Mouse (Mus musculus) gastrocnemius, postnatal 4 days (tissue): ENCODE measurements around the gene Fam214a. TPM values are rescaled to one million over a fixed set of nuclear protein-coding genes. Genes with fewer than 3 reads are reported as not detected.

Experiments used
- DNase-seq, 2 experiments: peaks; one replicate each; pipeline ENCODE4 v3.0.0; 2021 to 2022; ENCODE audit warnings: low spot score in 2 of 2, mixed read lengths in 2 of 2
- long read RNA-seq, 2 experiments: library from polyadenylated mRNA; stranded (forward); transcript quantifications; one replicate each; pipeline ENCODE4 v2.0.0; 2021
- total RNA-seq, 2 experiments: library from RNA; stranded (reverse); gene quantifications; 2 replicates each; pipeline ENCODE4 v1.2.3; 2021

Fam214a gene
- total RNA-seq: 10 to 100 TPM; 23.7 to 36.8 TPM
- long read RNA-seq, experiment 1, full-length matches to known transcripts: 9 of 14 reads
- long read RNA-seq, experiment 1, partial matches to known transcripts: 3 of 14 reads
- long read RNA-seq, experiment 1, other reads (novel, unspliced or antisense): 2 of 14 reads
- long read RNA-seq, experiment 2, full-length matches to known transcripts: 14 of 24 reads
- long read RNA-seq, experiment 2, partial matches to known transcripts: 5 of 24 reads
- long read RNA-seq, experiment 2, other reads (novel, unspliced or antisense): 5 of 24 reads

- peak; percentile 79 to 89 for DNase-seq
These were observed at the start of gene Fam214a for GRCm38 (mm10) chr9:74952756-74953247. Gene Fam214a (plus strand): TSS chr9:74952884.

DNA sequence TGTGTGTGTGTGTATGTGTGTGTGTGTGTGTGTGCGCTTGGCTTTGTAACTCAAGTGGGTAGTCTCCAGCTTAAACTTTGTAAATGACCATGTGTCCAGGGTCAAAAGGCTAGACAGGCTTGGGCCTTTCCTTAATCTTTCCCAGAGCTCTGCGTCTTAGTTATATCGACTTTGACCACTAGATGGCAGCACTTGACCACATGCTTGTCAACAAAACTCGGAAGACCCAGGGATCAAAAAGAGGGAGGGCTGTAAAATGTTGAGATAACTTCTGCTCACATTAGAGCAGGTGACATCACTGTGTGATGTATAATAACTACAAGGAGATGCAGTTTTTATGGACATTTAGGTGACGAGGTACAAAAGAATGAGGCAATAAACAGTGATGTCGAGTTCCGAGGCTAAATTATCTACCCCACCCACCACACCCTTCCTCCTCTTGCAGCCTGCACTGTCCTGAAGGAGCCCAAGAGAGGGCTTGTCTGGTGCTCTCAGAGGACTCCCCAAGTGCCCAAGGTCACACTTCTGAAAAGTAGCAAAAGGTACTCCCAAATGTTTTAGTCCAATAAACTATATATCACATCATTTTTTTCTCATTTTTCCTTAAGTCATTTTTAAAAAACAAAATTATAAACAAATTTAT, 47.7 kb upstream of the Fam214a start:
- peak; percentile 45 to 68 for DNase-seq

DNA sequence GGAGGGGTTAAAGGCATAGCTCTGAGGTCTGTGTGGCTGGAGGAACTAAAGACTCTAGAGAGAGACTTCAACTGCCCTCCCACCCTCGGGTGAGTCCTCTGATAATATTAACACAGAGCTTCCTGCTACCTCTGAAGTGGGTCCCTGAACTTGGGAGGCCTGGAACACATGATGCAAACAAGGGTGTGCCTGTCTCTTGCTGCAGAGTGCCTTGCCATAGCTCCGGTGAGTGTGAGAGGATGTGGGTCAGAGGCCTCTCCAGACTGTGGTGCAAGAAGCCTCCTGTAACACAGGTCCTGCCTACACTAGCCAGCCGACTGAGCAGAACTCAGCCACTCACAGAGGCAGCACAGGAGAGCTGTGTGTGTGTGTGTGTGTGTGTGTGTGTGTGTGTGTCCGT, 45.7 kb upstream of the Fam214a start:
- no peak for DNase-seq

- peak in 1 of 2 experiments; percentile 28 for DNase-seq
These were observed 43.4 kb upstream of the Fam214a start for GRCm38 (mm10) chr9:74909245-74909644.

DNA sequence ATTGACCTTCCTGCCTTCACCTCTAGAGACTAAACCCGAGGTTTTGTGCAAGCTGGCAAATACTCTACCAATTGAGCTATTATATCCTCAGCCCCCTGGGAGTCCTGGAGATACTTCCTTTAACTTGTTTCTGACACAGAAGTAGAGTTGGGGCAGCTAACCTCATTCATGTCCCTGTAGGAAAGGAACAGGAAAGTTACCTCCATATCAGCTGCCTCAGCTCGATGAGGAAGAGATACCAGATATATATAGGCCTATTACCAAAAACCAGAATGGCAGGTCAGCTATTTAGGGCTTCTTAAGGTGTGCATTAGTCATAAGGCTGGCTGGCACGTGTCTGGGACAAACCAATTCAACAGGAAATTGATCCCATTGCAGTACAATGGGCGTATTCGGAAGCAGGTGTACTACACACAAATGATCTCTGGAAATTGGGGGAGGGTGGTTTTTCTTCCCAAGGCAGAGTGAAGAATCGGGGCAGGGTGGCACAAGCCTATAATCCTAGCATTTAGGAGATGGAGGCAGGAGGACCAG, 42.4 kb upstream of the Fam214a start:
- no peak for DNase-seq

- DNase-seq: no peak
These were observed 41.3 kb upstream of the Fam214a start for GRCm38 (mm10) chr9:74911430-74911829.

DNA sequence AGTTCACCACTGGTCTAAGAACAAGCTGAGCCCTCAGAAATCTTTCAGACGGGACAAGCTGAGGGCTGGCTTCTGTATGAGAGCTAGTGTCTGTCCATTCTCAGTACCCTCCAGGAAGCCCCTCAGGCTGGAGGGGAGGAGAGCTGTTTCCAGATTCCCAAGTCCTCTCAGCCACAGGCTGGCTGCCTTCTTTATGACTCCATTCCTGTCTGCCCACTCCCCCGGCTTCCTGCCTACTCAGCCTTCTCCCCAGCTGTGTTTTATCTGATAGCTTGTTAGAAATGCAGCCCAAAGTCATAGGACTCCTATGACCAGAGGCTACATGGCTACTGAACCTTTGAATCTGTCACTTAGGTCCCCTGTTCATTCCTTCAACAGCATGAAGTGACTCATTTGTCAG, 40.8 kb upstream of the Fam214a start:
- DNase-seq: no peak

DNA sequence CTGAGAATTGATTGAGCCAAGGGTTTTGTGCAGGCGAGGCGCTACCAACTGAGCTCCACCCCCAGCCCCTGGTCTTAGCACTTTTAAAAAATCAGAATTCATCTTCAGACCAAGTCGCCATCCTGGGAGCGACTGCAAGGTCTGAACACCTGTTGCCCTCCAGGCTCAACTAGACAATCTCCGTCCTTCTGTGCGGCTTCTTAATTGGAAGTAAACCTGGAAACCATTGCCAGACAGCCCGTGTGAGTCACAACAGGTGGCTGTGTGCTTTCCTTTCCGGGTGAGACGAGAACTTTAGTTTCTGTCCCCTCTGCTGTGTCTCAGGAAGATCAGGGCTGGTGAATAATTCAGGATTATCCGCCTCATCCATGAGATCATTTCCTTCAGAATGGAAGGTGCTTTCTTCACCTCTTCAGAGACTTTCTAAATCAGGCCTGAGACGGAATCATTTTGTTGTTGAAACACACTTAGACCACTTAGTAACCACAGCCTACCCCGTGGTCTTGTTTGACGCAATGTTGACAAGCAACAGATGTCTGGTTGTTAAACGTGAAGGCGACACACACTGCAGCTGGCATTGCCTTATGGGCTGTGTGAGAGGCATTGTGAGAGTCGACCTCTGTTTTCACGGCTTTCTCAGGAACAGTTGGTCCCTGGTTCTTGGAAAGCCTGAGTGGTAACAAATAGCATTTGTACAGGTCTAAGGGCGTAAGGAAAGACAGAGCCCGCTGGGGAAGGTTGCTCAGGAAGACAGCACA, 39.9 kb upstream of the Fam214a start:
- DNase-seq: no peak

DNA sequence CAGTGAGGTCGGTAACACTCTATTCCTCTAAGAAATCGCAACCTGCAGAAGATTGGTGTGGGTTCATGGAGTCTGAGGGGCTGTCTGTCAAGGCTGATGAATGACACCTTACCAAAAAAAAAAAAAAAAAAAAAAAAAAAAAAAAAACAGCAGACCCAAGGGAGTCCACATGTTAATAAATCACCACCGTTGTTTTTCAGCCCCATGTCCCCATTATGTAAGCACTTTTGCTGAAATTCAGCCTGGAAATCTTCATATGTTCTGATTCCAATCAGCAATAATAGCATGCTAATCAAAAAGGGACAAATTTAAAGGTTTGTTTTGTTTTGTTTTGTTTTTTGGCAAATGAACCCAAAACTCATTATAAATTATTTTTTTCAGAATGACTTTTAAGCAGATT, 37.1 kb upstream of the Fam214a start:
- no peak for DNase-seq

DNA sequence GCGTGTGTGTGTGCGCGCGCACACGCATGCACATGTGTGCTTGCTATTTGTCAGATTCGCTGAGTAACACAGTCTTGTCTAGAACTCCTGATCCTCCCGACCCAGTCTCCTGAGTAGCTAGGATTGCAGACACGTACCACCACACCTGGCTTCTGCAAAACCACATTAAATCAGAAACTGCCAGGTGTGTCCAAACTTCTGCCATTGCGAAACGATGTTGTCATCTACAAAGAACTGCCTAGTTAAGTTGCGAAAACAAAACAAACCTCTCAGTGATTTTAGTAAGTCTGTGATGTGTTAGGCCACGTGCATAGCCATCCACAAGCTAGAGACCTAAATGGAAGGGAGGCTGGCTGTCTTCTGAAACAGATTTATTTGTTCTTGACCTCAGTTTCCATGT, 32.2 kb upstream of the Fam214a start:
- DNase-seq: no peak

DNA sequence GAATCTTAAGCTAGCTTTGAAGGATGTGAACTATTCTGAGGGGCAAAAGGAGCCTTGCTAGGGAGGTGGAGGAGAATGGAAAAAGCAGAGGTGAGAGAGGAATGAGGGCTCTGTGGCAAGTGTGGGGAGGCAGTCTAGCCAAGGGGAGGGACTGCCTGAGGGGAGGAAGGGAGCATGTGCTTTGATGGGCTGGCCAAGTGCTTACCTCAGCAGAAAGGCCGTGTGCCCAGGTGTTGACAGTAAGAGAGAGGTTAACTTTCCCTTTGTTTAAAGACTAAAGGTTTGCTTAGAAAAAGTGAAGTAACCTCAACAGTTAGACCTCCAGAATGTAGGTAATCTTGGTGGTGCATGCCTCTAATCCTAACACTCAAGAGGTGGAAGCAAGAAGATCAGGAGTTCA, 31.3 kb upstream of the Fam214a start:
- DNase-seq: no peak

GRCm38 (mm10) chr9:74922884-74923283, 29.8 kb upstream of the Fam214a start:
- DNase-seq: no peak

DNA sequence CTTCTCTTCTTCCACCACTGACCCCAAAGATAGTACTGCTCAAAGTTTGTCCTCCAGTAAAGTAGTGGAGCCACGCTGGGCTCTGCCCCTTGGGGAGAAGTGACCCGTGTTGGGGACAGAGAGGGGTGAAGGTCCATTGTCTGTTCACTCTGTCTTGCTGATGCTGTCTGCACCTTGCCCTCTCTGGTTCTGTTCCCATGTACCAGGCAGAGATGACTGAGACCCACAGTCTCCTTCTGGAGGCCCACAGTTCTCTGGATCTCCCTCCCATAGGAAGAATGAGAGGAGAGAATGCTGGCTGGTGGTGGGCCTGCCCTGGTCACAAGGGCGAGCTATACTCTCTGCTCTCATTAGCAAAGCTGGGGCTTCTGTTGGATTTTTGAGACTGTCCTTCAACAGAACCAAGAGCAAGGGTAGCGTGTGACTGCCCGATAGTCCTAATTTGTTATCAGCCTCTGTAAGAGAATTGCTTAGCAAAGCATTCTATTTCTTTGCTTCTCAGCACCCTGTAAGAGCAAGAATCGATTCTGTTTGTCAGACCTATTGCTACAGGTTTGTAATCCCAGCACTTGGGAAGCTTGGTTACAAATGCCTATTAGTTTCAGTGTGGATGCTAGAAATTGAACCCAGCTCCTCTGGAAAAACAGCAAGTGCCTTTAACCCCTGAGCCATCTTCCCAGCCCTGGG, 29.2 kb upstream of the Fam214a start:
- DNase-seq: no peak

GRCm38 (mm10) chr9:74925220-74925769, 27.4 kb upstream of the Fam214a start:
- DNase-seq: no peak

- DNase-seq: no peak
These were observed 22.7 kb upstream of the Fam214a start for GRCm38 (mm10) chr9:74929981-74930423.

DNA sequence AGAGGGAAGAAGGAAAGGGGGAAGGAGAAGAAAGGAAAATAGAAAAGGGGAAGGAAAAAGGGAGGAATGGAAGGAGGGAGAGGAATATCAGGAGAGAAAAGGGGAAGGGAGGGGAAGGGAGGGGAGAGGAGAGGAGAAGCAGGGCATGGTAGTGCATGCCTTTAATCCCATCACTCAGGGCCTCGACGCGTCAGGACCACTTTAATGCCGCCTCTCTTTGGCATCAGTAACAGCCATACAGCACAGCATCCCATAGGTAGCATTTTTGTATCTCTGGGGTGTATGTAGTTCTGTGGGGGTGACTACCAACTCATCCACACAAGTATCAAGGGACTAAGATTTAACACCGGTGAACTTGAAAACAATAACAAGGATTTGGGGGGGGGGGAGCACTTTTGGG, 22.0 kb upstream of the Fam214a start:
- no peak for DNase-seq

GRCm38 (mm10) chr9:74935289-74935688, 17.4 kb upstream of the Fam214a start:
- no peak for DNase-seq

DNA sequence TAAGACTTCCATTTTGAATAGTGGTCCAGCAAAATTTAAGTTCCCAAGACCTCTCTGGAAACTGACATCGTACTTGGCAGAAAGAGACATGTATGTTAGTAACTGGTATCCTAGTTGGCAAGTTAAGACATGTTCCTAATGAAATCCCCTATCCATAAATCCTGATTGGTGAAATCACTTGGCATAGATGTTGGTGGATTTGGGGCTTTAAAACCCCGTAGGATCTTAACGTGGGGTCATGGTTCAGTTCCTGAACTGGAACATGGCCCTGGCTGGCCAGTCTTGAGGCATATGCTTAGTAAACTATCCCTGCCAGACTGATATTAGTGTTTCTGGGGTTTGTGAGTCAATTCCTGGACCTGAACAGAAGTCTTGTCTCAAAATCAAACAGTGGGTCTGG, 14.9 kb upstream of the Fam214a start:
- DNase-seq: no peak

GRCm38 (mm10) chr9:74938670-74939534, 13.8 kb upstream of the Fam214a start:
- no peak for DNase-seq
